13 mouse cellular contexts compared by ENCODE assay signal in genomic region chr5:8312324-8312723, GRCm38 (mm10). TPM values are rescaled to one million over a fixed set of nuclear protein-coding genes. Genes with fewer than 3 reads are reported as not detected.
DNase-seq lines count a peak whose midpoint lies in the region; ATAC-seq and TF ChIP-seq lines count a peak whose summit lies in the region.
"Had no signal": no experiment of that assay in that cellular context is flagged by ENCODE, and none has a peak within 500 bp of the region (broad histone marks: within the 10 kb centered on the region; RNA-seq: fewer than 3 reads in every experiment).

No protein-coding gene starts in this region.

- no peak overlapping the region for H3K4me2 ChIP-seq in lung, postnatal 0 days (replicated peaks; ENCODE audit: low read depth, low read length)
- H3K4me2 ChIP-seq in myocyte (ENCODE audit: low read depth): no peak overlapping the region
- H3K4me2 ChIP-seq: limb, embryonic 15.5 days; midbrain, embryonic 12.5 days had no signal

- TF ChIP-seq CTCF in gastrocnemius, adult 2 months (IDR thresholded peaks at IDR 0.05): no peak
- no peak for TF ChIP-seq CTCF in lung, postnatal 0 days (IDR thresholded peaks at IDR 0.05)

- no peaks in the 10 kb centered on the region for H3K4me1 ChIP-seq in lung, postnatal 0 days (ENCODE audit: insufficient read depth, low read depth, low read length)
- H3K4me1 ChIP-seq: midbrain, embryonic 12.5 days had no signal

- H3K27ac ChIP-seq in gastrocnemius, adult 2 months: peak overlapping the region; percentile 67
- no peak overlapping the region for H3K27ac ChIP-seq in lung, postnatal 0 days (ENCODE audit: low read length)
- H3K27ac ChIP-seq: limb, embryonic 15.5 days; midbrain, embryonic 12.5 days had no signal

- H3K79me2 ChIP-seq in myocyte (ENCODE audit: control insufficient read depth, insufficient read depth): no peaks in the 10 kb centered on the region

- H3K27me3 ChIP-seq in lung, postnatal 0 days (replicated peaks; ENCODE audit: insufficient read depth, low read length): no peaks in the 10 kb centered on the region
- no peaks in the 10 kb centered on the region for H3K27me3 ChIP-seq in myocyte (ENCODE audit: control insufficient read depth, insufficient read depth, insufficient read length)
- H3K27me3 ChIP-seq: limb, embryonic 15.5 days; midbrain, embryonic 12.5 days had no signal

- no peak overlapping the region for H3ac ChIP-seq in myocyte (ENCODE audit: control insufficient read depth, insufficient read length)

- no peak for ATAC-seq in lung, postnatal 0 days

- TF ChIP-seq EP300 in lung, postnatal 0 days (IDR thresholded peaks at IDR 0.05): no peak

- intact Hi-C loops in gastrocnemius, adult 2 months (cut with DNase I): no loop called here

- H3K9me3 ChIP-seq in lung, postnatal 0 days (ENCODE audit: low read length): no peaks in the 10 kb centered on the region
- H3K9me3 ChIP-seq: limb, embryonic 15.5 days; midbrain, embryonic 12.5 days had no signal

- H3K4me3 ChIP-seq in gastrocnemius, adult 2 months: no peak overlapping the region
- H3K4me3 ChIP-seq in lung, postnatal 0 days (ENCODE audit: low read depth, low read length): no peak overlapping the region
- H3K4me3 ChIP-seq in myocyte: no peak overlapping the region
- H3K4me3 ChIP-seq: limb, embryonic 15.5 days; midbrain, embryonic 12.5 days had no signal

- no peak for TF ChIP-seq POLR2A in myocyte (IDR thresholded peaks at IDR 0.05; ENCODE audit: insufficient read length, low read depth)

- WGBS in lung, postnatal 0 days: 78% methylated on average over 2 of the region's 2 CpGs

- no peak overlapping the region for H3K9ac ChIP-seq in lung, postnatal 0 days (replicated peaks; ENCODE audit: low read depth)
- H3K9ac ChIP-seq: limb, embryonic 15.5 days; midbrain, embryonic 12.5 days had no signal

- no peaks in the 10 kb centered on the region for H3K36me3 ChIP-seq in lung, postnatal 0 days (ENCODE audit: insufficient read depth, low read length)
- H3K36me3 ChIP-seq in myocyte (ENCODE audit: control insufficient read depth, insufficient read depth): no peaks in the 10 kb centered on the region
- H3K36me3 ChIP-seq: limb, embryonic 15.5 days; midbrain, embryonic 12.5 days had no signal

- no peak for DNase-seq in gastrocnemius, adult 2 months
- DNase-seq in gastrocnemius, postnatal 10 days: no peak
- peak; percentile 10 for DNase-seq in lung, postnatal 25 days (ENCODE audit: low spot score)
- no peak for DNase-seq in lung, postnatal 0 days (ENCODE audit: low spot score)
- DNase-seq in adrenal gland, postnatal 36 days: peak; percentile 1 to 12
- DNase-seq in urinary bladder, postnatal 14 days (ENCODE audit: low spot score): no peak
- DNase-seq in ovary, postnatal 10 days (ENCODE audit: low spot score): no peak
- DNase-seq: gastrocnemius, postnatal 14 days; kidney, adult 9 months; thymus, adult 18-20 months had no signal

TF ChIP-seq in myocyte, 11 proteins besides CTCF, POLR2A, EP300 and RAD21:
- TF ChIP-seq TCF12 (IDR thresholded peaks at IDR 0.05; ENCODE audit: insufficient read depth, poor library complexity, severe bottlenecking): no peak
- TF ChIP-seq CEBPB (IDR thresholded peaks at IDR 0.05; ENCODE audit: insufficient read depth, poor library complexity, severe bottlenecking): peak; percentile 88

RNA-seq across cellular contexts. Expression of gene Adam22, which starts 55.6 kb away (rescaled TPM):
- 1 to 10 TPM; 1.6 to 2.8 TPM for total RNA-seq in gastrocnemius, adult 2 months (2021)
- 1 to 10 TPM; 5.6 to 7.2 TPM for total RNA-seq in gastrocnemius, postnatal 10 days (2021)
- 2.6 and 3.0 TPM in 2 replicates for polyA plus RNA-seq in lung, postnatal 0 days (2015; fragmentation: Nextera tagmentation; extraction: Ambion mirVana)
- total RNA-seq in adrenal gland, postnatal 36 days (2021): 1 to 10 TPM; 3.1 to 3.7 TPM
- polyA plus RNA-seq in myocyte (2012; fragmentation: generic; extraction: Trizol): 0.10 TPM

Comparison
In these comparisons a context has a peak if more than half of its experiments do, and no peak if none do; other contexts are left out.
1. DNase-seq: peak in lung, postnatal 25 days (single experiment) and adrenal gland, postnatal 36 days (2 of 2); none in gastrocnemius, adult 2 months (single experiment), gastrocnemius, postnatal 10 days (single experiment), lung, postnatal 0 days (single experiment), urinary bladder, postnatal 14 days (single experiment) and ovary, postnatal 10 days (single experiment).